Mouse (Mus musculus) small intestine, adult 2 months (tissue): ENCODE results near the gene Fam177a.
"Not testable (repeated sequence)": the region's sequence is repeated elsewhere in the genome, so short reads cannot be mapped to it uniquely, and the experiment has no call there.

ENCODE experiments used
- CTCF ChIP-seq: fragments of 200-500 bp; IDR thresholded peaks from 2 replicates; pipeline ENCODE4 v1.5.1; 2012; ENCODE audit warnings: low read depth, mild to moderate bottlenecking, control low read depth, inconsistent platforms, low read length, moderate library complexity, mixed read lengths; ENCODE audit not compliant: insufficient replicate concordance, insufficient read length; ENCODE audit errors: extremely low read depth
- POLR2A ChIP-seq: fragments of 200-500 bp; IDR thresholded peaks from 2 replicates; pipeline ENCODE4 v1.6.1; 2012; ENCODE audit warnings: low read depth, mild to moderate bottlenecking, control low read depth, inconsistent platforms, low read length, moderate library complexity

- not testable (repeated sequence) for TF ChIP-seq CTCF, POLR2A
Measured at GRCm38 (mm10) chr12:55112616-55113015, 11.7 kb upstream of the Fam177a start.
